Mouse (Mus musculus) intestine, postnatal 0 days (tissue): ENCODE measurements around the gene Grik4. TPM values are rescaled to one million over a fixed set of nuclear protein-coding genes. Genes with fewer than 3 reads are reported as not detected.
A peak's percentile ranks its signal among the peaks of the same experiment; 100 is the strongest.

Source experiments
- ATAC-seq: fragments of 200-750 bp; cut with Nextera tagmentation; 2 replicates; pipeline ENCODE4 v1.8.0; 2017; ENCODE audit warnings: mild to moderate bottlenecking, moderate TSS enrichment, moderate library complexity
- H3K27ac ChIP-seq: fragments of 300-500 bp; sonication (generic); 2 replicates; pipeline ENCODE4 v1.5.1; 2014; ENCODE audit warnings: mild to moderate bottlenecking, low read depth, low read length, moderate library complexity
- H3K27me3 ChIP-seq: fragments of 300-500 bp; sonication (generic); replicated peaks from 2 replicates; pipeline ENCODE4 v1.6.1; 2014; ENCODE audit warnings: low read length, mixed read lengths; ENCODE audit not compliant: control insufficient read depth, insufficient read depth
- H3K36me3 ChIP-seq: fragments of 300-500 bp; sonication (generic); 2 replicates; pipeline ENCODE4 v1.6.1; 2014; ENCODE audit warnings: mild to moderate bottlenecking, moderate library complexity; ENCODE audit not compliant: control insufficient read depth, insufficient read depth
- H3K4me1 ChIP-seq: fragments of 300-500 bp; sonication (generic); replicated peaks from 2 replicates; pipeline ENCODE4 v1.6.1; 2014; ENCODE audit warnings: antibody characterized with exemption, low read length, mixed read lengths; ENCODE audit not compliant: control insufficient read depth, insufficient read depth
- H3K4me2 ChIP-seq: fragments of 300-500 bp; sonication (generic); replicated peaks from 2 replicates; pipeline ENCODE4 v1.6.1; 2014; ENCODE audit warnings: low read depth, mild to moderate bottlenecking, moderate library complexity
- H3K4me3 ChIP-seq: fragments of 300-500 bp; sonication (generic); 2 replicates; pipeline ENCODE4 v1.5.1; 2014; ENCODE audit warnings: low read depth, low read length
- H3K9ac ChIP-seq: fragments of 300-500 bp; sonication (generic); 2 replicates; pipeline ENCODE4 v1.6.1; 2014; ENCODE audit warnings: mild to moderate bottlenecking, low read depth, low read length
- H3K9me3 ChIP-seq: fragments of 300-500 bp; sonication (generic); 2 replicates; pipeline ENCODE4 v1.6.1; 2016; ENCODE audit warnings: mixed run types; ENCODE audit not compliant: control insufficient read depth
- CTCF ChIP-seq: sonication (generic); IDR thresholded peaks from 2 replicates; pipeline ENCODE4 v1.5.1; 2016; ENCODE audit warnings: low read depth, mild to moderate bottlenecking, control low read depth, antibody characterized with exemption, moderate library complexity
- WGBS: fragments of 180-500 bp; shearing (Covaris S2); extraction: QIAGEN DNeasy Blood & Tissue Kit; methylation state at CpG from one replicate; pipeline ENCODE4 v1.1.7; 2014; 5-methylcytosine and 5-hydroxymethylcytosine counted together
- polyA plus RNA-seq: library from polyadenylated mRNA; unstranded; fragments of >200 nt; fragmentation: Nextera tagmentation; extraction: Ambion mirVana; gene quantifications from 2 replicates; pipeline ENCODE4 v1.2.1, GENCODE M21; 2015

The Grik4 gene
- polyA plus RNA-seq, 1 experiment from 2014 or later, result 0.68 TPM

DNA sequence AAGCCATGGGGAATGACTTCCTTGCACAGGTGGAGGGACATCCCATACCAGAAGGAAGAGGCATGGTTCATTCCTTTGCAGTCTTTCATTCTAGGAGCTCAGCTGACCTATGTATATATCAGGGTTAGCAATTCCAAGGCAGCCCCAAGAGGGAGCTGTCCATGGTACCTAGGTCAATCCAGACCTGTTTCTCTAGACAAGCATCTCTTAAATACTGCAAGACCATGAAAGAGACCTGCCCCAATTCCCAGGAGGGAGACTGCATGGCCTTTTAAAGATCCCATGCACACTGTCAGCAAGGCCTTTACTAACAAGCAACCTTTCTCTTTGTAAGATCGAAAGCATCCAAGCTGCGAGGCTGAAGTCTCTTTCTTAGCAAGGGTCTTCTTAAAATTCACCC is 291.5 kb downstream of the Grik4 start:
- Histone ChIP-seq H3K4me2 (no peak overlapping the region), H3K9ac (no peak overlapping the region), H3K27ac (no peak overlapping the region), H3K4me3 (no peak overlapping the region), H3K9me3 (no peaks in the 10 kb centered on the region), H3K36me3 (no peaks in the 10 kb centered on the region), H3K27me3 (no peaks in the 10 kb centered on the region), H3K4me1 (no peaks in the 10 kb centered on the region)
- peak; percentile 33; the same call in 1 of the 2 replicates for TF ChIP-seq CTCF
- 83% methylated on average over 2 of the region's 2 CpGs for WGBS
- ATAC-seq, result no peak

DNA sequence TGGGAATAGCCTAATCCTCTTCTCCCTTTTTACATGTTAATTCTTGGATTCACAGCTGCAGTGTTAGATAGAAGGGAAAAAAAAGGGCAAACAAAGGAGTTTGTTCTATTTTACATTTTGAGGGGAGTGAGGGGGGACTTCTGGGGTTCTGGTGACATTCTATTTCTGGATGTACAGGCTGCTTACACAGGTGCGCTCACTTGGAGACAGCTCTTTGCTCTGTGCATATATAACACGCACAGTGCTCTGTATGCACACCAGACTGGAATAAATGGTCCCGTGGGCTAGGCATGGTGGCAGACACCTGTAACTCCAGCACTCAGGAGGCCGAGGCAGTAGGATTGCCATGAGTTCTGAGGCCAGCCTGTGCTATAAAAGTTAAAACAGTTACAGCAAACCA is 292.0 kb downstream of the Grik4 start:
- Histone ChIP-seq H3K27me3 (no peaks in the 10 kb centered on the region), H3K9me3 (no peaks in the 10 kb centered on the region)
- WGBS, result 68% methylated on average over 4 of the region's 4 CpGs

GRCm38 (mm10) chr9:42649872-42650271 is 294.4 kb downstream of the Grik4 start:
- Histone ChIP-seq H3K27me3 (no peaks in the 10 kb centered on the region), H3K4me3 (no peak overlapping the region), H3K4me2 (no peak overlapping the region), H3K4me1 (no peaks in the 10 kb centered on the region), H3K27ac (no peak overlapping the region), H3K9ac (no peak overlapping the region), H3K9me3 (no peaks in the 10 kb centered on the region), H3K36me3 (no peaks in the 10 kb centered on the region)
- no peak for TF ChIP-seq CTCF
- no peak for ATAC-seq
- 77% methylated on average over 5 of the region's 5 CpGs for WGBS

More for the DNA sequence above, 292.0 kb downstream of the Grik4 start:
- TF ChIP-seq CTCF, result no peak
- H3K4me2 ChIP-seq, result no peak overlapping the region
- H3K4me1 ChIP-seq, result no peaks in the 10 kb centered on the region
- ATAC-seq, result no peak
- no peaks in the 10 kb centered on the region for H3K36me3 ChIP-seq
- no peak overlapping the region for H3K27ac ChIP-seq
- H3K9ac ChIP-seq, result no peak overlapping the region
- no peak overlapping the region for H3K4me3 ChIP-seq

GRCm38 (mm10) chr9:42648051-42648450 is 296.2 kb downstream of the Grik4 start:
- H3K4me2 ChIP-seq, result no peak overlapping the region
- 96% methylated on average over 3 of the region's 3 CpGs for WGBS

GRCm38 (mm10) chr9:42647596-42647995 is 296.7 kb downstream of the Grik4 start:
- no peaks in the 10 kb centered on the region for H3K27me3 ChIP-seq
- H3K4me3 ChIP-seq, result no peak overlapping the region
- no peaks in the 10 kb centered on the region for H3K4me1 ChIP-seq
- TF ChIP-seq CTCF, result no peak
- no peaks in the 10 kb centered on the region for H3K9me3 ChIP-seq
- WGBS, result 72% methylated on average over 3 of the region's 3 CpGs
- no peak overlapping the region for H3K4me2 ChIP-seq
- no peak overlapping the region for H3K9ac ChIP-seq
- no peak overlapping the region for H3K27ac ChIP-seq
- no peaks in the 10 kb centered on the region for H3K36me3 ChIP-seq
- no peak for ATAC-seq

More at GRCm38 (mm10) chr9:42648051-42648450, 296.2 kb downstream of the Grik4 start:
- Histone ChIP-seq H3K36me3 (no peaks in the 10 kb centered on the region), H3K9me3 (no peaks in the 10 kb centered on the region), H3K27me3 (no peaks in the 10 kb centered on the region), H3K4me1 (no peaks in the 10 kb centered on the region), H3K4me3 (no peak overlapping the region), H3K9ac (no peak overlapping the region), H3K27ac (no peak overlapping the region)
- TF ChIP-seq CTCF, result no peak
- ATAC-seq, result no peak

DNA sequence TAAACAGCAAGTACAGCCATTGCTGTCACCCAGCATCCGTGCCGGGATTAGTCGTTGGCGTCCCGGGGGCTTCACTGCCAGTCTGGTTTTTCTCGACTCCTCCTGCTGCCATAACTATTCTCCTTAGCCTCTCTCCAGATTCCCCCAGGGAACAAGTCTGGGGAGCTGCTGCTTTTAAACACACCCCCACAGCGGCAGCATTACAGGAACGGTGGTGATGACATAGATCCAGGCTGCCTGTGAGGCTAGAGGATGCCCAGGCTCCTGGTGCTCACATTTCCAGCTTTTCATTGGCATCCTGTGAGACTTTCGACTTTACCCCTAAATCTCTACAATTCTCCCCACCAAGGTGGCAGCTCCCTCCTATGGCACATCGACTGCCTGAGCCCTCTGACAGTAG is 297.5 kb downstream of the Grik4 start:
- H3K36me3 ChIP-seq, result no peaks in the 10 kb centered on the region
- WGBS, result 70% methylated on average over 10 of the region's 10 CpGs
- ATAC-seq, result no peak
- H3K27ac ChIP-seq, result no peak overlapping the region
- H3K9ac ChIP-seq, result no peak overlapping the region
- no peak for TF ChIP-seq CTCF
- no peaks in the 10 kb centered on the region for H3K4me1 ChIP-seq
- no peaks in the 10 kb centered on the region for H3K27me3 ChIP-seq
- H3K4me3 ChIP-seq, result no peak overlapping the region
- no peaks in the 10 kb centered on the region for H3K9me3 ChIP-seq
- no peak overlapping the region for H3K4me2 ChIP-seq

GRCm38 (mm10) chr9:42645161-42645560 is 299.1 kb downstream of the Grik4 start:
- Histone ChIP-seq H3K9ac (no peak overlapping the region), H3K4me1 (no peaks in the 10 kb centered on the region), H3K27me3 (no peaks in the 10 kb centered on the region), H3K9me3 (no peaks in the 10 kb centered on the region), H3K4me3 (no peak overlapping the region), H3K27ac (no peak overlapping the region), H3K36me3 (no peaks in the 10 kb centered on the region), H3K4me2 (no peak overlapping the region)
- 92% methylated on average over 5 of the region's 5 CpGs for WGBS
- TF ChIP-seq CTCF, result no peak
- ATAC-seq, result no peak
